8 mouse cellular contexts compared by ENCODE assay signal in genomic region chr3:65441586-65442111, GRCm38 (mm10). TPM values are rescaled to one million over a fixed set of nuclear protein-coding genes. Genes with fewer than 3 reads are reported as not detected.
DNase-seq lines count a peak whose midpoint lies in the region; ATAC-seq and TF ChIP-seq lines count a peak whose summit lies in the region.

No protein-coding gene starts in this region.

- ATAC-seq in kidney, embryonic 14.5 days (ENCODE audit: low FRiP score, low TSS enrichment): no peak
- no peak for ATAC-seq in heart, postnatal 0 days (ENCODE audit: insufficient read depth, low read depth)
- peak; percentile 29; the same call in 1 of the 2 replicates for ATAC-seq in lung, embryonic 14.5 days (ENCODE audit: insufficient read depth)

- 65% methylated on average over 8 of the region's 8 CpGs for whole genome bisulfite sequencing in kidney, embryonic 14.5 days
- WGBS in heart, postnatal 0 days: 41% methylated on average over 8 of the region's 8 CpGs
- WGBS in lung, embryonic 14.5 days: 51% methylated on average over 8 of the region's 8 CpGs

- TF ChIP-seq EP300 in heart, postnatal 0 days (IDR thresholded peaks at IDR 0.05; ENCODE audit: low read depth): no peak

- no peaks in the 10 kb centered on the region for H3K27me3 ChIP-seq in kidney, embryonic 14.5 days (ENCODE audit: control insufficient read depth, insufficient read depth, low read length)
- no peaks in the 10 kb centered on the region for H3K27me3 ChIP-seq in heart, postnatal 0 days (ENCODE audit: control insufficient read depth, insufficient read depth, low read length)
- no peaks in the 10 kb centered on the region for H3K27me3 ChIP-seq in lung, embryonic 14.5 days (ENCODE audit: insufficient read depth, low read length)

- TF ChIP-seq CTCF in heart, postnatal 0 days (IDR thresholded peaks at IDR 0.05; ENCODE audit: low read depth): no peak
- TF ChIP-seq CTCF in lung, embryonic 14.5 days (IDR thresholded peaks at IDR 0.05; ENCODE audit: low read depth): no peak

- 0 out of 2 replicates have a peak, but pooled peaks cover 2% of the 10 kb centered on the region for H3K4me1 ChIP-seq in kidney, embryonic 14.5 days (ENCODE audit: control insufficient read depth, insufficient read depth, low read length)
- peaks cover 12% of the 10 kb centered on the region; the same call in 1 of the 2 replicates for H3K4me1 ChIP-seq in heart, postnatal 0 days (ENCODE audit: control insufficient read depth, insufficient read depth)
- H3K4me1 ChIP-seq in lung, embryonic 14.5 days (ENCODE audit: insufficient read depth): no peaks in the 10 kb centered on the region

- H3K4me2 ChIP-seq in kidney, embryonic 14.5 days (replicated peaks; ENCODE audit: low read depth, low read length): no peak overlapping the region
- peak overlapping the region; percentile 33 for H3K4me2 ChIP-seq in heart, postnatal 0 days (ENCODE audit: low read depth, low read length)
- H3K4me2 ChIP-seq in lung, embryonic 14.5 days: no peak overlapping the region

- no peaks in the 10 kb centered on the region for H3K36me3 ChIP-seq in kidney, embryonic 14.5 days (ENCODE audit: control insufficient read depth, insufficient read depth, low read length)
- no peaks in the 10 kb centered on the region for H3K36me3 ChIP-seq in heart, postnatal 0 days (replicated peaks; ENCODE audit: control insufficient read depth, insufficient read depth, low read length)
- no peaks in the 10 kb centered on the region for H3K36me3 ChIP-seq in lung, embryonic 14.5 days (ENCODE audit: insufficient read depth)

- peak; percentile 31 for DNase-seq in kidney, adult 11 months
- peak; percentile 51 for DNase-seq in fibroblast of lung, adult 2 months (ENCODE audit: low read depth)
- DNase-seq in heart, postnatal 0 days (ENCODE audit: low spot score): no peak
- peak; percentile 23 to 43 for DNase-seq in kidney, postnatal 4 days
- peak; percentile 48 for DNase-seq in lung, embryonic 14.5 days
- DNase-seq in right cerebral cortex, postnatal 14 days: peak; percentile 35
- no peak for DNase-seq in adrenal gland, adult 2 months

- H3K9me3 ChIP-seq in kidney, embryonic 14.5 days (ENCODE audit: control insufficient read depth, low read length): no peaks in the 10 kb centered on the region
- H3K9me3 ChIP-seq in heart, postnatal 0 days (replicated peaks; ENCODE audit: control insufficient read depth, low read length): no peaks in the 10 kb centered on the region
- no peaks in the 10 kb centered on the region for H3K9me3 ChIP-seq in lung, embryonic 14.5 days (ENCODE audit: low read depth, low read length)

- H3K4me3 ChIP-seq in kidney, embryonic 14.5 days (ENCODE audit: low read length): no peak overlapping the region
- no peak overlapping the region; the same call in 1 of the 2 replicates for H3K4me3 ChIP-seq in heart, postnatal 0 days (ENCODE audit: low read depth, low read length)
- H3K4me3 ChIP-seq in lung, embryonic 14.5 days (ENCODE audit: low read depth, low read length): no peak overlapping the region

- H3K9ac ChIP-seq in kidney, embryonic 14.5 days (ENCODE audit: low read depth, low read length): no peak overlapping the region
- H3K9ac ChIP-seq in heart, postnatal 0 days (replicated peaks; ENCODE audit: low read depth, low read length): 0 out of 2 replicates have a peak overlapping the region, but pooled peaks have one; percentile 19
- no peak overlapping the region for H3K9ac ChIP-seq in lung, embryonic 14.5 days

- no peak overlapping the region for H3K27ac ChIP-seq in kidney, embryonic 14.5 days (ENCODE audit: low read depth, low read length)
- H3K27ac ChIP-seq in heart, postnatal 0 days (ENCODE audit: low read depth): peak overlapping the region; percentile 75
- H3K27ac ChIP-seq in lung, embryonic 14.5 days (ENCODE audit: low read depth): 0 out of 2 replicates have a peak overlapping the region, but pooled peaks have one; percentile 12

RNA-seq across cellular contexts. Expression of gene Ssr3, which starts 49.2 kb away (rescaled TPM):
- 250 and 323 TPM in 2 replicates for polyA plus RNA-seq in kidney, embryonic 14.5 days (2014; fragmentation: Nextera tagmentation; extraction: Ambion mirVana)
- 136 and 146 TPM in 2 replicates for total RNA-seq in heart, postnatal 0 days (2014; rRNA removed; ENCODE audit: low replicate concordance)
- polyA plus RNA-seq in heart, postnatal 0 days (2015; fragmentation: Nextera tagmentation; extraction: Ambion mirVana): 140 and 141 TPM in 2 replicates
- 312 and 339 TPM in 2 replicates for polyA plus RNA-seq in lung, embryonic 14.5 days (2014; fragmentation: Nextera tagmentation; extraction: Ambion mirVana)
- 100 to 1,000 TPM; 169 to 179 TPM for total RNA-seq in adrenal gland, adult 2 months (2021)
- polyA plus RNA-seq in adrenal gland, adult 2 months (2012; rRNA removed): 30.4 and 38.5 TPM in 2 replicates

Comparison
In these comparisons a context has a peak if more than half of its experiments do, and no peak if none do; other contexts are left out.
1. DNase-seq: peak in kidney, adult 11 months (single experiment), fibroblast of lung, adult 2 months (single experiment), kidney, postnatal 4 days (2 of 2), lung, embryonic 14.5 days (single experiment) and right cerebral cortex, postnatal 14 days (single experiment); none in heart, postnatal 0 days (single experiment) and adrenal gland, adult 2 months (single experiment).